Mouse (Mus musculus) heart, postnatal 36 days (tissue): ENCODE results near the gene Paqr3. TPM values are rescaled to one million over a fixed set of nuclear protein-coding genes. Genes with fewer than 3 reads are reported as not detected.

Source experiments
- total RNA-seq, 2 experiments: library from RNA; stranded (reverse); gene quantifications; 2 replicates each; pipeline ENCODE4 v1.2.3; 2021

The Paqr3 gene
- total RNA-seq, 2 experiments from 2014 or later = 1.7 to 3.7 TPM

Other genes with a start within 250 kb of the Paqr3 start
- 1 to 10 TPM; 8.9 to 9.1 TPM for gene Bmp2k, start 113.9 kb downstream of the Paqr3 start, total RNA-seq